Mouse (Mus musculus) embryonic facial prominence, embryonic 12.5 days (tissue): ENCODE measurements around the gene Cdk2. TPM values are rescaled to one million over a fixed set of nuclear protein-coding genes. Genes with fewer than 3 reads are reported as not detected.

Experiments used
- polyA plus RNA-seq: library from polyadenylated mRNA; unstranded; fragments of >200 nt; fragmentation: Nextera tagmentation; extraction: Ambion mirVana; gene quantifications from 2 replicates; pipeline ENCODE4 v1.2.1, GENCODE M21; 2016

Gene Cdk2
- polyA plus RNA-seq, 1 experiment from 2014 or later: 143 TPM

Other genes with a start within 250 kb of the Cdk2 start
- 121 and 125 TPM in 2 replicates for gene Smarcc2, start 245.8 kb downstream of the Cdk2 start, polyA plus RNA-seq
- gene Myl6, start 210.9 kb downstream of the Cdk2 start, polyA plus RNA-seq: 877 and 907 TPM in 2 replicates
- gene Myl6b, start 206.3 kb downstream of the Cdk2 start, polyA plus RNA-seq: 3.2 and 3.9 TPM in 2 replicates
- gene Esyt1, start 179.2 kb downstream of the Cdk2 start, polyA plus RNA-seq: 29.2 and 30.7 TPM in 2 replicates
- 18.8 and 19.4 TPM in 2 replicates for gene Zc3h10, start 157.3 kb downstream of the Cdk2 start, polyA plus RNA-seq
- 3,271 and 3,412 TPM in 2 replicates for gene Rpl41, start 155.7 kb downstream of the Cdk2 start, polyA plus RNA-seq
- 189 and 192 TPM in 2 replicates for gene Pa2g4, start 139.0 kb downstream of the Cdk2 start, polyA plus RNA-seq
- 20.9 TPM in 2 replicates for gene Erbb3, start 115.4 kb downstream of the Cdk2 start, polyA plus RNA-seq
- gene Rps26, start 78.3 kb downstream of the Cdk2 start, polyA plus RNA-seq: 668 and 696 TPM in 2 replicates
- 5.5 and 6.6 TPM in 2 replicates for gene Ikzf4, start 59.0 kb downstream of the Cdk2 start, polyA plus RNA-seq
- gene Suox, start 31.0 kb downstream of the Cdk2 start, polyA plus RNA-seq: 18.5 and 19.5 TPM in 2 replicates
- gene Rab5b, start 8.8 kb downstream of the Cdk2 start, polyA plus RNA-seq: 80.0 and 85.6 TPM in 2 replicates
- gene Pmel, start 836 bp downstream of the Cdk2 start, polyA plus RNA-seq: 26.3 and 48.0 TPM in 2 replicates
- 9.3 and 10.4 TPM in 2 replicates for gene Dgka, start 39.8 kb upstream of the Cdk2 start, polyA plus RNA-seq
- gene Pym1, start 42.9 kb upstream of the Cdk2 start, polyA plus RNA-seq: 48.9 and 53.1 TPM in 2 replicates
- 0.42 and 0.93 TPM in 2 replicates for gene Mmp19, start 85.9 kb upstream of the Cdk2 start, polyA plus RNA-seq
- 55.6 and 60.5 TPM in 2 replicates for gene Dnajc14, start 99.0 kb upstream of the Cdk2 start, polyA plus RNA-seq
- gene Tmem198b, start 99.3 kb upstream of the Cdk2 start, polyA plus RNA-seq: 24.8 and 25.7 TPM in 2 replicates
- gene Sarnp, start 112.3 kb upstream of the Cdk2 start, polyA plus RNA-seq: 227 and 230 TPM in 2 replicates
- gene Ormdl2, start 116.6 kb upstream of the Cdk2 start, polyA plus RNA-seq: 31.5 and 35.5 TPM in 2 replicates
- gene Gdf11, start 186.7 kb upstream of the Cdk2 start, polyA plus RNA-seq: 10.8 and 11.9 TPM in 2 replicates
- gene Cd63, start 196.0 kb upstream of the Cdk2 start, polyA plus RNA-seq: 459 and 465 TPM in 2 replicates
- 14.2 and 14.7 TPM in 2 replicates for gene Rdh5, start 217.9 kb upstream of the Cdk2 start, polyA plus RNA-seq
- 210 and 215 TPM in 2 replicates for gene Bloc1s1, start 219.0 kb upstream of the Cdk2 start, polyA plus RNA-seq
- gene Itga7, start 228.8 kb upstream of the Cdk2 start, polyA plus RNA-seq: 5.2 TPM in 2 replicates